In the genomic region with DNA sequence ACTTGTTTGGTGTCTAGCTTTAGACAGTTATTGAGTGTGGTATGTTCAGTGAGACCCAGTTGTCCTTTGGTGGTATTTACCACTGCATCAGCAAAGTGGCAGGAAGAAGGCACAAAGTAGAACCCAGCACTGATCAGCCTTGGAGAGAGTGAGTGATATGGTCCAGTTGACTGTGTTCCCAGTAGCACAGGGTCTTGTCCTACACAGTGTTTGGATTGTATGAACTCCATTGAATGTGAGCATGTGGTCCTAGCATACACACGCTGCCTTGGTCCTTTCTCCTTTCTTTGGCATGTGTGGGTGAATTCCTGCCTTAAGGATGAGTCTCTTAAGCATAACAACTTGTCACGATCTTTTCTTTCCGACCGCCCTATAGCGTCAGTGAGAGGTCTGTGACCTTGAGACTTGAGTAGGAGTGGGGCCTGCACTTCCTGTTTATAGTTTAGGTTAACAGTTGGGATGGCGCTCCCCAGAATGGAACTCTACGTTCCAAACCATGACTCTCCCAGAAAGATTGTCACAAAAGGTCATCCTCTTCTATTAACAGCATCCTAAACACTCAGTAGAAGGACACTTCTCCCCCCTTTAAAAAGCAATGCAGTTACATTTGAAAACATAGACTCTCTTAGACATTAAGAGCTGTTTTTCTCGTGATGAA, we compare ENCODE assay signal across 21 mouse cellular contexts. TPM values are rescaled to one million over a fixed set of nuclear protein-coding genes. Genes with fewer than 3 reads are reported as not detected.
DNase-seq lines count a peak whose midpoint lies in the region; ATAC-seq and TF ChIP-seq lines count a peak whose summit lies in the region.
"Had no signal": no experiment of that assay in that cellular context is flagged by ENCODE, and none has a peak within 500 bp of the region (broad histone marks: within the 10 kb centered on the region; RNA-seq: fewer than 3 reads in every experiment).

No protein-coding gene starts in this region.

- ATAC-seq in limb, embryonic 11.5 days (ENCODE audit: insufficient number of reproducible peaks, low FRiP score, low TSS enrichment, low read depth), result no peak
- ATAC-seq in lung, embryonic 15.5 days (ENCODE audit: borderline replicate concordance, extremely low read depth, low FRiP score, low TSS enrichment), result peak; percentile 62; the same call in 1 of the 2 replicates
- ATAC-seq in lung, postnatal 0 days, result peak; percentile 90
- ATAC-seq: forebrain, embryonic 14.5 days had no signal

- WGBS in limb, embryonic 11.5 days, result 84% methylated on average over 8 of the region's 8 CpGs
- WGBS in limb, embryonic 10.5 days, result 88% methylated on average over 8 of the region's 8 CpGs
- WGBS in lung, embryonic 15.5 days, result 41% methylated on average over 8 of the region's 8 CpGs
- WGBS in lung, postnatal 0 days, result 48% methylated on average over 8 of the region's 8 CpGs

- no peaks in the 10 kb centered on the region for H3K9me3 ChIP-seq in limb, embryonic 11.5 days (ENCODE audit: control insufficient read depth, low read length)
- no peaks in the 10 kb centered on the region for H3K9me3 ChIP-seq in limb, embryonic 10.5 days (replicated peaks)
- H3K9me3 ChIP-seq in lung, embryonic 15.5 days, result no peaks in the 10 kb centered on the region
- H3K9me3 ChIP-seq in lung, postnatal 0 days (ENCODE audit: low read length), result no peaks in the 10 kb centered on the region
- H3K9me3 ChIP-seq: embryonic facial prominence, embryonic 15.5 days; forebrain, embryonic 10.5 days; heart, embryonic 15.5 days; hindbrain, embryonic 15.5 days had no signal

- peak; percentile 78 for TF ChIP-seq EP300 in lung, postnatal 0 days (IDR thresholded peaks at IDR 0.05)

- H3K4me3 ChIP-seq in limb, embryonic 11.5 days (ENCODE audit: low read depth, low read length), result no peak overlapping the region
- H3K4me3 ChIP-seq in limb, embryonic 10.5 days, result no peak overlapping the region
- no peak overlapping the region for H3K4me3 ChIP-seq in lung, embryonic 15.5 days
- H3K4me3 ChIP-seq in lung, postnatal 0 days (ENCODE audit: low read depth, low read length), result no peak overlapping the region
- H3K4me3 ChIP-seq: embryonic facial prominence, embryonic 15.5 days; erythroblast, embryonic 14.5 days; forebrain, embryonic 10.5 days; heart, embryonic 15.5 days; hindbrain, embryonic 15.5 days had no signal

- H3K9ac ChIP-seq in limb, embryonic 11.5 days (ENCODE audit: low read length), result no peak overlapping the region
- no peak overlapping the region for H3K9ac ChIP-seq in lung, embryonic 15.5 days
- no peak overlapping the region for H3K9ac ChIP-seq in lung, postnatal 0 days (replicated peaks; ENCODE audit: low read depth)
- H3K9ac ChIP-seq: embryonic facial prominence, embryonic 15.5 days; heart, embryonic 15.5 days; hindbrain, embryonic 15.5 days had no signal

- peaks cover 10% of the 10 kb centered on the region for H3K4me1 ChIP-seq in limb, embryonic 11.5 days (ENCODE audit: control insufficient read depth, insufficient read depth, low read length)
- H3K4me1 ChIP-seq in limb, embryonic 10.5 days, result peaks cover 8% of the 10 kb centered on the region
- peaks cover 23% of the 10 kb centered on the region for H3K4me1 ChIP-seq in lung, embryonic 15.5 days
- no peaks in the 10 kb centered on the region for H3K4me1 ChIP-seq in lung, postnatal 0 days (ENCODE audit: insufficient read depth, low read depth, low read length)
- H3K4me1 ChIP-seq: embryonic facial prominence, embryonic 15.5 days; forebrain, embryonic 10.5 days had no signal

- no peak overlapping the region for H3K4me2 ChIP-seq in limb, embryonic 11.5 days (ENCODE audit: low read depth, severe bottlenecking)
- H3K4me2 ChIP-seq in lung, embryonic 15.5 days, result no peak overlapping the region
- no peak overlapping the region for H3K4me2 ChIP-seq in lung, postnatal 0 days (replicated peaks; ENCODE audit: low read depth, low read length)
- H3K4me2 ChIP-seq: embryonic facial prominence, embryonic 15.5 days; heart, embryonic 11.5 days; heart, embryonic 15.5 days; hindbrain, embryonic 15.5 days had no signal

- TF ChIP-seq CTCF in lung, postnatal 0 days (IDR thresholded peaks at IDR 0.05), result no peak

- DNase-seq in limb, embryonic 11.5 days (ENCODE audit: low spot score), result peak; percentile 17
- no peak for DNase-seq in limb, embryonic 10.5 days (ENCODE audit: low spot score)
- DNase-seq in lung, postnatal 14 days, result no peak
- peak; percentile 73 for DNase-seq in lung, postnatal 0 days (ENCODE audit: low spot score)
- DNase-seq in lung, postnatal 25 days (ENCODE audit: low spot score), result peak; percentile 38
- DNase-seq in embryo, embryonic 10.5 days (ENCODE audit: low spot score), result no peak
- DNase-seq: adrenal gland, adult 8-10 months; adrenal gland, postnatal 36 days; cerebellum, adult 2 months; cerebellum, postnatal 10 days; embryo, embryonic 11 days; gastrocnemius, postnatal 36 days; heart, adult 18-20 months had no signal

- H3K36me3 ChIP-seq in limb, embryonic 11.5 days (ENCODE audit: control insufficient read depth, insufficient read depth, low read length), result no peaks in the 10 kb centered on the region
- no peaks in the 10 kb centered on the region for H3K36me3 ChIP-seq in limb, embryonic 10.5 days
- H3K36me3 ChIP-seq in lung, embryonic 15.5 days, result no peaks in the 10 kb centered on the region
- no peaks in the 10 kb centered on the region for H3K36me3 ChIP-seq in lung, postnatal 0 days (ENCODE audit: insufficient read depth, low read length)
- H3K36me3 ChIP-seq: embryonic facial prominence, embryonic 15.5 days; forebrain, embryonic 10.5 days; heart, embryonic 15.5 days; hindbrain, embryonic 15.5 days had no signal

- H3K27me3 ChIP-seq in limb, embryonic 11.5 days (ENCODE audit: control insufficient read depth, insufficient read depth, low read length), result no peaks in the 10 kb centered on the region
- peaks cover 7% of the 10 kb centered on the region; the same call in 1 of the 2 replicates for H3K27me3 ChIP-seq in limb, embryonic 10.5 days (ENCODE audit: low read depth, poor library complexity, severe bottlenecking)
- no peaks in the 10 kb centered on the region for H3K27me3 ChIP-seq in lung, embryonic 15.5 days
- H3K27me3 ChIP-seq in lung, postnatal 0 days (replicated peaks; ENCODE audit: insufficient read depth, low read length), result no peaks in the 10 kb centered on the region
- H3K27me3 ChIP-seq: embryonic facial prominence, embryonic 15.5 days; heart, embryonic 15.5 days; hindbrain, embryonic 15.5 days had no signal

- no peak overlapping the region for H3K27ac ChIP-seq in limb, embryonic 11.5 days (replicated peaks; ENCODE audit: low read depth, low read length)
- no peak overlapping the region for H3K27ac ChIP-seq in limb, embryonic 10.5 days
- H3K27ac ChIP-seq in lung, embryonic 15.5 days, result peak overlapping the region; percentile 49
- peak overlapping the region; percentile 69 for H3K27ac ChIP-seq in lung, postnatal 0 days (ENCODE audit: low read length)
- H3K27ac ChIP-seq: embryonic facial prominence, embryonic 15.5 days; forebrain, embryonic 10.5 days; heart, embryonic 15.5 days; hindbrain, embryonic 15.5 days had no signal

RNA-seq across cellular contexts. Expression of a gene that starts 10.7 kb away (rescaled TPM):
- 4.9 and 5.9 TPM in 2 replicates for polyA plus RNA-seq in limb, embryonic 11.5 days (2014; fragmentation: Nextera tagmentation; extraction: Ambion mirVana)
- polyA plus RNA-seq in limb, embryonic 10.5 days (2016; fragmentation: Nextera tagmentation; extraction: Ambion mirVana), result 0.55 and 2.7 TPM in 2 replicates
- polyA plus RNA-seq in lung, embryonic 15.5 days (2015; fragmentation: Nextera tagmentation; extraction: Ambion mirVana), result 26.5 and 28.3 TPM in 2 replicates
- 23.6 and 27.0 TPM in 2 replicates for polyA plus RNA-seq in lung, postnatal 0 days (2015; fragmentation: Nextera tagmentation; extraction: Ambion mirVana)
- polyA plus RNA-seq: erythroblast, embryonic 14.5 days had no signal

Comparison
In these comparisons a context has a peak if more than half of its experiments do, and no peak if none do; other contexts are left out.
1. DNase-seq: peak in limb, embryonic 11.5 days (single experiment), lung, postnatal 0 days (single experiment) and lung, postnatal 25 days (single experiment); none in limb, embryonic 10.5 days (single experiment), lung, postnatal 14 days (single experiment) and embryo, embryonic 10.5 days (single experiment).
2. H3K27ac ChIP-seq: peak in lung, embryonic 15.5 days (single experiment) and lung, postnatal 0 days (single experiment); none in limb, embryonic 11.5 days (single experiment) and limb, embryonic 10.5 days (single experiment).